Mouse (Mus musculus) spleen, adult 2 months (tissue): ENCODE results near the gene Slc16a14.

Experiments
- CTCF ChIP-seq: fragments of 200-500 bp; IDR thresholded peaks from 2 replicates; pipeline ENCODE4 v1.5.1; 2011; ENCODE audit warnings: mild to moderate bottlenecking, inconsistent platforms; ENCODE audit not compliant: insufficient read depth, insufficient read length, insufficient replicate concordance; ENCODE audit errors: extremely low read depth
- POLR2A ChIP-seq: fragments of 200-500 bp; IDR thresholded peaks from 2 replicates; pipeline ENCODE4 v1.6.1; 2011; ENCODE audit warnings: low read depth, low read length, inconsistent platforms

- TF ChIP-seq CTCF (no peak), POLR2A (no peak)
These were observed 2.0 kb upstream of the Slc16a14 start for GRCm38 (mm10) chr1:84936716-84937510.
